Mouse (Mus musculus): Measurements from ENCODE around the gene Ankrd49.

- no peak for TF ChIP-seq CTCF (conservative IDR thresholded peaks at IDR 0.05; ENCODE audit: low read length)
- no peak for TF ChIP-seq POU5F1 (IDR thresholded peaks at IDR 0.05; ENCODE audit: borderline replicate concordance, low read length)
- TF ChIP-seq NANOG (IDR thresholded peaks at IDR 0.05; ENCODE audit: borderline replicate concordance, low read length), result no peak
Measured at GRCm38 (mm10) chr9:14806786-14807185, 22.1 kb upstream of the Ankrd49 start.
